Comparison of ENCODE assay signal across 9 mouse cellular contexts in genomic region chr11:76809450-76809849, GRCm38 (mm10). TPM values are rescaled to one million over a fixed set of nuclear protein-coding genes. Genes with fewer than 3 reads are reported as not detected.
DNase-seq lines count a peak whose midpoint lies in the region; ATAC-seq and TF ChIP-seq lines count a peak whose summit lies in the region.
"Had no signal": no experiment of that assay in that cellular context is flagged by ENCODE, and none has a peak within 500 bp of the region (broad histone marks: within the 10 kb centered on the region; RNA-seq: fewer than 3 reads in every experiment).

No protein-coding gene starts in this region.

- H3K4me1 ChIP-seq in heart, embryonic 12.5 days (replicated peaks), result 0 out of 2 replicates have a peak, but pooled peaks cover 4% of the 10 kb centered on the region

- H3K4me2 ChIP-seq in heart, embryonic 12.5 days, result no peak overlapping the region

- H3K9ac ChIP-seq in heart, embryonic 12.5 days, result no peak overlapping the region

- no peak overlapping the region for H3K27ac ChIP-seq in heart, embryonic 12.5 days (ENCODE audit: poor library complexity, severe bottlenecking)

- no peak for TF ChIP-seq POLR2A in brain, embryonic 14.5 days (IDR thresholded peaks at IDR 0.05; ENCODE audit: borderline replicate concordance, extremely low read depth, insufficient read depth, insufficient read length, poor library complexity, severe bottlenecking)

- H3K9me3 ChIP-seq in heart, embryonic 12.5 days (replicated peaks), result no peaks in the 10 kb centered on the region

- H3K27me3 ChIP-seq in heart, embryonic 12.5 days (replicated peaks), result no peaks in the 10 kb centered on the region

- WGBS in heart, embryonic 12.5 days, result 53% methylated on average over 3 of the region's 3 CpGs

- no peak for TF ChIP-seq CTCF in brain, embryonic 14.5 days (IDR thresholded peaks at IDR 0.05; ENCODE audit: borderline replicate concordance, extremely low read depth, insufficient read depth, insufficient read length)

- DNase-seq in heart, adult 18-20 months, result peak; percentile 55 to 60
- peak; percentile 62 for DNase-seq in brain, embryonic 14.5 days (ENCODE audit: low read depth)
- DNase-seq in cerebellum, postnatal 10 days, result peak; percentile 71 to 77
- DNase-seq in layer of hippocampus, adult 9-10 months (ENCODE audit: low spot score), result peak; percentile 42
- DNase-seq in ovary, postnatal 36 days (ENCODE audit: low spot score), result no peak
- no peak for DNase-seq in ovary, postnatal 14 days (ENCODE audit: low spot score)
- no peak for DNase-seq in kidney, adult 18-20 months

- H3K4me3 ChIP-seq in heart, embryonic 12.5 days, result no peak overlapping the region

- H3K36me3 ChIP-seq in heart, embryonic 12.5 days, result peaks cover 60% of the 10 kb centered on the region

- no peak for ATAC-seq in heart, embryonic 12.5 days (ENCODE audit: insufficient number of reproducible peaks, low FRiP score)
- ATAC-seq: inflammation-experienced regulatory T-cells, adult 6 months had no signal

RNA-seq across cellular contexts. Expression of gene Cpd, which starts 37.4 kb away (rescaled TPM):
- 10 to 100 TPM; 35.0 to 38.6 TPM for total RNA-seq in heart, adult 18-20 months (2021)
- 24.3 and 25.7 TPM in 2 replicates for polyA plus RNA-seq in heart, embryonic 12.5 days (2016; fragmentation: Nextera tagmentation; extraction: Ambion mirVana)
- 15.4 and 19.2 TPM in 2 replicates for polyA plus RNA-seq in brain, embryonic 14.5 days (2012; rRNA removed)

RNA-seq across cellular contexts. Expression of gene Gosr1, which starts 46.1 kb away (rescaled TPM):
- total RNA-seq in heart, adult 18-20 months (2021), result 10 to 100 TPM; 26.3 to 28.6 TPM
- 18.3 and 21.6 TPM in 2 replicates for polyA plus RNA-seq in heart, embryonic 12.5 days (2016; fragmentation: Nextera tagmentation; extraction: Ambion mirVana)
- 24.1 and 27.0 TPM in 2 replicates for polyA plus RNA-seq in brain, embryonic 14.5 days (2012; rRNA removed)

Comparison
In these comparisons a context has a peak if more than half of its experiments do, and no peak if none do; other contexts are left out.
1. DNase-seq: peak in heart, adult 18-20 months (2 of 2), brain, embryonic 14.5 days (single experiment), cerebellum, postnatal 10 days (2 of 2) and layer of hippocampus, adult 9-10 months (single experiment); none in ovary, postnatal 36 days (single experiment), ovary, postnatal 14 days (single experiment) and kidney, adult 18-20 months (single experiment).